In genomic region chr11:85832231-85832924, GRCm38 (mm10) we compare ENCODE assay signal across 8 mouse cellular contexts. TPM values are rescaled to one million over a fixed set of nuclear protein-coding genes. Genes with fewer than 3 reads are reported as not detected.
DNase-seq lines count a peak whose midpoint lies in the region; ATAC-seq lines count a peak whose summit lies in the region.

TSS of gene Tbx2 (plus strand) at chr11:85832551.

- peak within 1 kb of the TSS; percentile 52 for H3K27ac ChIP-seq in hindbrain, embryonic 12.5 days
- H3K27ac ChIP-seq in neural tube, embryonic 11.5 days (ENCODE audit: low read depth, low read length), result peak within 1 kb of the TSS; percentile 49; the same call in 1 of the 2 replicates

- no peaks in the 10 kb centered on the region for H3K36me3 ChIP-seq in megakaryocyte, embryonic 14.5 days (replicated peaks; ENCODE audit: low read length)
- H3K36me3 ChIP-seq in hindbrain, embryonic 12.5 days, result no peaks in the 10 kb centered on the region
- H3K36me3 ChIP-seq in neural tube, embryonic 11.5 days (ENCODE audit: control insufficient read depth, insufficient read depth, low read length), result no peaks in the 10 kb centered on the region

- H3K9me3 ChIP-seq in megakaryocyte, embryonic 14.5 days, result no peaks in the 10 kb centered on the region
- H3K9me3 ChIP-seq in hindbrain, embryonic 12.5 days (replicated peaks), result no peaks in the 10 kb centered on the region
- no peaks in the 10 kb centered on the region for H3K9me3 ChIP-seq in neural tube, embryonic 11.5 days (ENCODE audit: control insufficient read depth, low read length)

- DNase-seq in forelimb bud, embryonic 11.5 days (ENCODE audit: low read depth, low spot score), result peak; percentile 79
- DNase-seq in liver, result peak; percentile 68
- DNase-seq in neural tube, embryonic 11.5 days (ENCODE audit: low spot score), result peak; percentile 76
- no peak for DNase-seq in layer of hippocampus, adult 9-11 months
- DNase-seq in thymus, postnatal 14 days, result no peak

- peak within 1 kb of the TSS; percentile 68 for H3K4me2 ChIP-seq in hindbrain, embryonic 12.5 days (replicated peaks)
- H3K4me2 ChIP-seq in neural tube, embryonic 11.5 days (ENCODE audit: low read depth), result peak within 1 kb of the TSS; percentile 90

- peak within 1 kb of the TSS; percentile 88 for H3K4me3 ChIP-seq in megakaryocyte, embryonic 14.5 days (replicated peaks)
- H3K4me3 ChIP-seq in hindbrain, embryonic 12.5 days, result peak within 1 kb of the TSS; percentile 49
- peak within 1 kb of the TSS; percentile 46 for H3K4me3 ChIP-seq in neural tube, embryonic 11.5 days (ENCODE audit: low read depth, low read length)

- no peak for ATAC-seq in megakaryocyte, adult 5-6 weeks (ENCODE audit: poor library complexity, severe bottlenecking)
- peak; percentile 54; the same call in 1 of the 2 replicates for ATAC-seq in hindbrain, embryonic 12.5 days (ENCODE audit: low FRiP score)
- ATAC-seq in neural tube, embryonic 11.5 days (ENCODE audit: insufficient read depth, low FRiP score, low TSS enrichment), result peak; percentile 67

- under 1% methylated on average over 43 of the region's 52 CpGs for WGBS in hindbrain, embryonic 12.5 days
- 0% methylated on average over 32 of the region's 52 CpGs for WGBS in neural tube, embryonic 11.5 days

- peaks cover 69% of the 10 kb centered on the region for H3K4me1 ChIP-seq in megakaryocyte, embryonic 14.5 days
- H3K4me1 ChIP-seq in hindbrain, embryonic 12.5 days, result peaks cover 45% of the 10 kb centered on the region
- peaks cover 29% of the 10 kb centered on the region for H3K4me1 ChIP-seq in neural tube, embryonic 11.5 days (ENCODE audit: control insufficient read depth, insufficient read depth, low read length)

- peaks cover 99% of the 10 kb centered on the region for H3K27me3 ChIP-seq in megakaryocyte, embryonic 14.5 days (replicated peaks)
- H3K27me3 ChIP-seq in hindbrain, embryonic 12.5 days, result peaks cover 89% of the 10 kb centered on the region
- peaks cover 98% of the 10 kb centered on the region for H3K27me3 ChIP-seq in neural tube, embryonic 11.5 days (ENCODE audit: control insufficient read depth, insufficient read depth, low read length)

- peak within 1 kb of the TSS; percentile 64 for H3K9ac ChIP-seq in hindbrain, embryonic 12.5 days
- peak within 1 kb of the TSS; percentile 57 for H3K9ac ChIP-seq in neural tube, embryonic 11.5 days (ENCODE audit: low read length)

RNA-seq across cellular contexts. Expression of gene Tbx2, which starts in this region (rescaled TPM):
- 1.5 and 1.7 TPM in 2 replicates for polyA plus RNA-seq in megakaryocyte, embryonic 14.5 days (2012; ENCODE audit: insufficient read depth, low replicate concordance)
- 0.04 TPM in 1 of 2 replicates, not detected in the other for total RNA-seq in megakaryocyte, adult 5-6 weeks (2015)
- 0.04 TPM in 1 of 2 replicates, not detected in the other for total RNA-seq in megakaryocyte, adult 5-6 weeks (2017)
- 3.8 and 4.9 TPM in 2 replicates for polyA plus RNA-seq in hindbrain, embryonic 12.5 days (2016; fragmentation: Nextera tagmentation; extraction: Ambion mirVana)
- 4.0 and 4.7 TPM in 2 replicates for polyA plus RNA-seq in neural tube, embryonic 11.5 days (2014; fragmentation: Nextera tagmentation; extraction: Ambion mirVana)

Comparison
In these comparisons a context has a peak if more than half of its experiments do, and no peak if none do; other contexts are left out.
1. DNase-seq: peak in forelimb bud, embryonic 11.5 days (single experiment), liver (single experiment) and neural tube, embryonic 11.5 days (single experiment); none in layer of hippocampus, adult 9-11 months (single experiment) and thymus, postnatal 14 days (single experiment).
2. Peak in every context shown above with its lines, with median percentiles within 50 percentile points of each other: H3K4me3 ChIP-seq.